Mouse (Mus musculus) erythroblast, adult 5-6 weeks (primary cell): ENCODE data around the gene Pdhx. TPM values are rescaled to one million over a fixed set of nuclear protein-coding genes. Genes with fewer than 3 reads are reported as not detected.
A peak's percentile ranks its signal among the peaks of the same experiment; 100 is the strongest.

Experiments
- ATAC-seq: replicated peaks from 2 replicates; pipeline ENCODE4 v1.8.0; 2016; ENCODE audit warnings: moderate number of reproducible peaks, mild to moderate bottlenecking, moderate TSS enrichment, inconsistent platforms; ENCODE audit not compliant: poor library complexity, low FRiP score, severe bottlenecking
- total RNA-seq, 2 experiments: library from RNA; stranded (forward) in 1 of 2; stranded (reverse) in 1 of 2; fragments of 150-400 nt in 1 of 2; fragments of 200-764, 138-1000 nt in 1 of 2; gene quantifications; 2 replicates each; pipeline versions ENCODE4 v1.2.3 to v1.2.4; 2015 to 2017; ENCODE audit warnings: low replicate concordance in 2 of 2

Pdhx gene
- total RNA-seq, 2 experiments from 2014 or later: 5.5 to 8.3 TPM

DNA sequence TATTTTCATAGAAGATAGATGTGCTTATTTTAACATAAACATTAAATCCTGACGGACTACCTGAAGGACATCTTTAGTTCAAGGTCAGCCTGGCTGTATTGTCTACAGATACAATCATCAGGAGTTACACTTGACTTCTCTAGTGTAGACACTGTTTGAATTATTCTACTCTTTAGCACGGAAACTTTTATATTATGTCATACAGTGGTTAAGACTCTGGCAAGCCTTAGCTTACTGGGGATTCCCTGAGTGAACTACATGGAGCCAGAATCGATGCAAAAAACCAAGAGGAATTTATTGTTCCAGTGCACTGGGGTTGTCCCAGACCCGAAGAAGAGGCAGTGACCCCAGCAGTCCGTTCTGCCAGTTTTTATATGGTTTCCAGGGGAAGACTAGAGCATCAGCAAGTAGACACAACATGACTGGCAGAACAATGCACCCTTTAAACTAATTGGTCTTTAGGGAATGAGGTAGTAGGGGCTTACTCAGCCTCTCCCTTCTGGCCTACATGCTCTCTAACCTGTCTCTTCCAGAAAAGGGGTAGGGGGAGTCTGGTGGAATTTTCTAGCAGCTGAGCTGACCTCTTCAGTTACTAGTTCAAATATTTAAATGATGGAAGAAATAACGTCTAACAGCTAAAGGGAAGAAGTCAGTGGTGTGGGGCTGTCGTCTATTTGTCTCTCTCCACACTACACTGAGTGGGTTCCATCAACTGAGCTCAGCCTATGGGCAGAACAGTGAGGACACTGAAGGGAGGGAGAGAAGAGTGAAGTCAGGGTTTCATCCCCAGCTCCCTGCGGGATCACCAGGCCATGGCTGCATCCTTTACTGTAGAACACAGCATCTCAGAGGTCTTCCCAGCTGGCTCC, 6.4 kb downstream of the Pdhx start:
- ATAC-seq: no peak

DNA sequence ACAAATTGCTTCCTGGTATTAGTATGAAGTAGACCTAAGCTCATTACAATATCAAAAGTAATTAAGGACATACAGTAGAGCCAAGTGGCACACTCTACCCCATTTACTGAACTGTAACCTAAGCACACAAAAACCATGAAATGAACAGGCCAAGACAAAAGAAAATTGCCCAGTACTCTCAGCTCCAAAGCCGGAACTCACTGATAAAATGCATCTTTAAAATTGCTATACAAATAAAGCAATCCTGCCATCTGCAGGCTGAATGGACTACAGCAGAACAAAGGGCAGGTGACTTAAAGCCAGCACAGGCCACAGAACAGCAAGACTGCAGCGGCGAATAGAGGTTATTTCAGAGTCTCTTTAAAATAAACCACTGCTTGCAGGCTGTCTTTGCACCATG, 10.4 kb downstream of the Pdhx start:
- ATAC-seq: no peak

DNA sequence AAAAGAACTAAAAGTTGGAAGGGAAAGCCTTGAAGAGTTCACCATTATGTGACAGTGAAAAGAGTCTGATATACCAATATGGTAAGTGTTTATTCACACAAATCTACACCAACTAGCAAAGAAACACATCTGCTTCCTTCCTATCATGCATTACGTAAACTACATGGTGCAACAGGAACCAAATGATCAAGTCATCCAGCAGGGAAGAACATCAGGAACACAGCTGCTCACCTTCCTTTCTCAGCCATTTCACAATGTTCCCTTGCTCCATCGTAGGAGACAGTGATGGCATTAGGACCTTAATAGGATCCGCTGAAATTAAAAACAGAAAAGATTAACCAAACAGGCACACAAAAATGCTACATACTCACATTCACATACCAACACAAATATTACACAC, 15.0 kb downstream of the Pdhx start:
- no peak for ATAC-seq

DNA sequence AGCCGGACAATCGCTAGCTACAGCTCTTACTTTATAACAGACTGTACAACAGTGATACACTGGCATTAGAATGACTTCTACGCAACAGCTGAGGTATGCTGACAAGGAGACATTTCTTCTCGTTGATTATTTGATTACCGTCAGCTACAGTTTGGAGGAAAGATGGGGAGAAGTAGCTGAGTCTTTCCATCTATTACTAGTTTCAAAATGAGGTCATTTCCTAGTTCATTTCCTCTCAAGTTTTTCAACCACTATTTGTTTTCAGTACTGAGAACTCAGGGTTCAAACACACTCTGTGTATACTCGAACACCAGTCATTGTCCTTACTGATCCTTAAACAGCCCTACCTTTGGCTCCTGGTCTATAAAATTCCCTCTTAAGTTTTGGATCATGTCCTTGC, 17.5 kb downstream of the Pdhx start:
- no peak for ATAC-seq

DNA sequence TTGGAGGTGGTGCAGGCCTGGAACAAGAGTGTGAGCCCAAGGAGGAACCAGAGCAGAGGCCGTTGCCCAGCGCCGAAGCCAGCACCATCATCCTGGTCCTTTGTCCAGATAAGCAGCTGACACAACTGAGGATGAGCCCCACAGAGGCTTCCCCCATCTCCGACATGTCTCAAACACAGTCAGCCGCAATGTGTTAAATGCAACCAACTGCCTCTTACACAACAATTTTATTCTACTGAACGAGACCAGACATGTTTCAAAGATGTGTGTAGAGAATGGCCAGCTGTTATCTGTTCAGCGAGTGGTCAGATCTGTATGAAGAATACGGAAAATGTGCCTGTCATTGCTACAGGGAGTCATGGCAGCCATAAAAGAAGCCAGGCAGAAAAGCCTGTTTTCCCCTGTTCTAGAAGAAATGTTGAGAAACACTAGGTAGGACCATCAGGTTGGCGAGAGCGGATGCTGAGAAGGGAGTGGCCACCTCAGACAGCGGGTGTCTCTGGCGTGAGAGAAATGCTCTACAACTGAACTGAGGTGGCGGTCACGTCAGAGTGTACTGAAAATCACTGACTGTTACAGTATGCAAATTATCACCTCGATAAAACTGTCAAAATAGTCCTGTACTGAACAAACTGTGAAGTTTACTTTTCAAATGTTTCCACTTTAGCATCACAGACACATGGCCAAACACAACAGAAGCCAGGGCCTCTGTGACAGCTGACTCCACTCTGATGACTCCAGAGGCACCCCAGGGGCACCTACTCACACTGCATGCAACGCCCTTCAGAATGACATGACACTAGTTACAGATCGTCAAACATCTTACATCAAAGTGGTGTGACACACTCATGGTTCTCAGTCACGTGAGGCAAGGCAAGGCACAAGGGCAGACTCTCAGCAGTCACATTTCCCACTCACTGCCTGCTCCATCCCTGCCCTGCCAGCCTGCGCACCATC, 21.1 kb downstream of the Pdhx start:
- ATAC-seq: no peak

DNA sequence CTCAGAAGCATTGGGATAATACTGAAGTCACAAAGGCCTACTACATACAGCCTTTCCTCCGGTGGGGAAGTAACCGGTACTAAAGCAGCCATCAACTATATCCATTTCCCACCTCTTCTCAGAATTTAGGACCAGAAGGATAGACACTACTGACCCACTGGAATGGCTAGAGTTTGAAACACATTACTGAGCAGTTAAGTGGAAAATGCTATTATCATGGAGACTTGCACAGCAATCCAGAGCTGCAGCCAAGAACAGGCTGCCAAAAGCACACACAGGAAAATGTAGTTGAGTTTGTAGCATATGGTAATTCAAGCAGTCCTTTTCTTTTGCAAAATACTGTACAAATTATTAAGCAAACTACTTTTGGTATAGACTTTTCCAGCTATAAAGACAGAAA, 28.0 kb downstream of the Pdhx start:
- no peak for ATAC-seq

DNA sequence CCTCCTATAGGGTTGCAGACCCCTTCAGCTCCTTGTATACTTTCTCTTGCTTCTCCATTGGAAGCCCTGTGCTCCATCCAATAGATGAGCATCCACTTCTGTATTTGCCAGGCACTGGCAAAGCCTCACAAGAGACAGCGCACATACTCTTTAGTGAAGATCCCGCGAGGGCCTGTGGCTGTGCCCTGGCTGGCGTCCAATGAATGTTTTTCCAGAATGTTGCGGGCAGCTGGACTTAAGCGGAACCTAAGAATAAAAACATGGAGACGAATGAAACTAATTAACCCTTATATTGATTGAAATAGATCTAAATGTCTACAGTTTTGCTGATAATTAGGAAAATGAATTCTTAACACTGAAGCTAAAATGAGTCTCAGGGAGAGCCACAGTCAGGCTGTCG, 32.4 kb downstream of the Pdhx start:
- ATAC-seq: no peak

DNA sequence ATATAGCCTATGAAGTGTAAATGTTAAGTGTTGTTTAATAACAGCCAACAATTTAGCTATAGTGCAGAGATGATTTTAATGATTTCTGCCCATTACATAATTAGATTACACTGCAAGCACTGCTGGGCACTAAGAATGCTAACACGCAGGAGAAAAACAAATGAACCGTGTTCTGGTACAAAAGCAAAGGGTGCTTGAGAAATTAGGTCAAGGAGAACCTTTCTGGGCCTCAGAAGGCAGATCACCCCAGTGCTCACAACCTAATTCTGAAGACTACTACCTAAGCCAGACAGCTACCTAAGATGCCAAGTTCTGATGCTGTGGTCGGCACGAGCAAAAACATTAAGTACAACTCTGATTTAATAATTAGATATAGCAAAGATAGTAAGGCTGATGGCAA, 35.5 kb downstream of the Pdhx start:
- ATAC-seq: no peak

DNA sequence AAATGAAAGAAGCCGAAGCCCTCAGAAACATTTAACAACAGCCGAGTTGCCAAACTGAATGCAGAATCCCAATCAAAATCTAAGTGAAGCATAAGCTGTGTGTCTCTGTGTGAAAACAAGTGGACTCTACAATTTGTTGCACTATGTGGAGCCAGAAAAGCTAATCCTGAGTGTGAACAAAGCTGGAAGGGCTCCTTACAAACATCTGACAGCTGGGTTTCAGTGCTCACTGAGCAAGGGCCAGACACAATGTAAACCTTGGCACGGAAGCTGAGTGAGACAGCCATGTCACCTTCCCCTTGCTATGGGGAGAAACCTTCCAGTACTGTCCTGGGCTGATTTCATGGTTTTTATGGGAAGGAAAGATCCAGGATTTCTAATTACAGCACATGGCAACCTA, 50.6 kb downstream of the Pdhx start:
- ATAC-seq: no peak

DNA sequence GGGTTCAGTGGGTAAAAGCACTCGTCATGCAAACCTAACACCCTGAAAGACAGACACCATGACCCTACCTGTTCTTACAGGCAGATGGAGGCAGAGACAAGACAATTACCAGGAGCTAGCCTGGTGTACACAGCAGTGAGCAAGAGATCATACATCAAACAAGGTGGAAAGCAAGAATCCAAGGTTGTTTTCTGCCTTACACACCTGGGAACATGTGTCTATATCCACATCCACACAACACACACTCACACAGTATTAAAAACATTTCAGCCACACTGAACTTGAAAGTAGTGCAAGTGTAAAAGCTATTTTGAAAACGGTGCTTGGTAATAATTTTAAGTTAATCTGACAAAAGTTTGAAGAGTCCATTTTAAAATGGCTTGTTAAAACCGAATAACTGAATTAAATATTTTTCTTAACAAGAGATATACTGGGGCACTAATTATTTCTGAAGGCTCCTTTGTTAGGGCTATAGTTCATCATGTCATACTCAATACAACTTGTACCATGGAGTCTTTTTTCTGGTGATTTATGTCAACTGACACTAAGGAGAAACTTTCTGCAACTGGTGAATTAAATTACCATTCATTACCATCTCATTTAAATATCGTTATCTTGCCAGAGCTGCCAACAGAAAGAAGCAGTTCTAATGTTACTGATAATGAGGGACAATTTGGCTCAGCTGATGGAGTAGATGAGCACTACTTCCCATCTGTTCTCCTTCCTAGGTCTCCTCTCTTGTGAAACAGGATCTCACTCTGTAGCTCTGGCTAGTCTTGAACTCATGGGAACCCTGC, 52.9 kb downstream of the Pdhx start:
- ATAC-seq: no peak

DNA sequence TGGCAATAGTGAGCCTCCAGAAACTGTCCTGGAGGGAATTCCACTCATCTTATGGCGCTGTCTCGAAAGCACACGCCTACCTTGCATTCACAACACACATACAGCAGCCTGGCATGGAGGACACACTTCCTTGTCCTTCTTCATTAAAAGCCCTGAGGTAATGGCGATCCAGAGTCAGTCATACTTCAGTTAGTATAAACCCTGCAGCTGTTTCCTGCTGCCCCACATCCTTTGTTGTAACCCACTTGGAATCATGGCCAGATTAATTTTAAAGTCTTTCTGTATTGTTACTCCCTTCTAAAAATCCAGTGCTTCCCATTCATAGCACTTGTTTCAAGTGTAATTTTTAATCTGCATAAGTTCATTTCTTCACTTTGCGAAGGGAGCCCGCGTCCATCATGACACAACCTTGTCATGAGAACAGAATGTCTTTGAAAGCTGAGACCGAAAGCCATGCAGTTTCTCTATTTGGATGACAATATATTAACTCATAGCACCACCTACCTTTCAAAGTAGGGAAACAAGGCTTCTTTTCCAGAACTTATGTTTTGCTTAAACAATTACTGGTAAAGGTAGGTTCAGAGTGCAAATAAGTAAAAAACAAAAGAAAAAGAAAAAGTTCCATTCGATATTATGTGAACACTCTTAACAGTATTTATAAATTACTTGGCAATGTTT, 54.4 kb downstream of the Pdhx start:
- no peak for ATAC-seq

DNA sequence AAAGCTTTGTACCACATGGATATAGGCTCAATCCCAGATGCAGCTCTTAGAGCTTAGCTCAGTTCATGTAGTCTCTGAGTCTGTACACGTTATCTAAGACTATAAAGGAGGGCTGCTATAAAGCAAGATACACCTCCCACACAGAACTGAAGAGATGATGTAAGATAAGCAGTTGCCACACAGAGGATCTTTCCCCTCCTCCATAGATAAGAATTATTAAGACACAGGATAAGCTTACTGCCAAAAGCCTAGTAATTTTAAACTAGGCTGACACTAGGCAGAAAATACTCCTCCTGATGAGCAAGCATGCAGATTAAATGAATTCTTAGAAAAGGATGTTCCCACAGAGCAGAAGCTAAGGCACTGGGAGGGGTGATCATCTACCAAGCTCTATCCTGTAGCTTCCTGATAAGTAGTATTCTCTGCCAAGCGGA, 55.9 kb downstream of the Pdhx start:
- ATAC-seq: 0 out of 2 replicates have a peak, but pooled peaks have one; percentile 25

DNA sequence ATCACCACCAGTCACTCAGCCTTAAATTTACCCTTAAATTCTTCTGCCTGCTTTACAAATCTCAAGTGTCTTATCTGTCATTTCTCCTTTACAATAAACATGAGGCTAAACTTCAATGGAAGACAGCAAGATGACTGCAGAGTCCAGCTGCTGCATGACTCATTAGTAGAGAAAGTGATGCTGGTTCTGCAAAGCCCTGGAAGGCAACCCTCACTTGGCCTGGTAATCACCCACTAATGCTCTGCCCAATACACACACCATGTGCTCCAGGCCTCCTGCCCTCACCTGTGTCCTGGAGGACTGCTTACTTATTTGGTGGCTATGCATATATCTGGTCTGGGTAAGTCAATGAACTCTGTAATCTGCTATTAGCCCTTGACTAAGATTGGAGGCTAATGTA, 57.2 kb downstream of the Pdhx start:
- no peak for ATAC-seq

DNA sequence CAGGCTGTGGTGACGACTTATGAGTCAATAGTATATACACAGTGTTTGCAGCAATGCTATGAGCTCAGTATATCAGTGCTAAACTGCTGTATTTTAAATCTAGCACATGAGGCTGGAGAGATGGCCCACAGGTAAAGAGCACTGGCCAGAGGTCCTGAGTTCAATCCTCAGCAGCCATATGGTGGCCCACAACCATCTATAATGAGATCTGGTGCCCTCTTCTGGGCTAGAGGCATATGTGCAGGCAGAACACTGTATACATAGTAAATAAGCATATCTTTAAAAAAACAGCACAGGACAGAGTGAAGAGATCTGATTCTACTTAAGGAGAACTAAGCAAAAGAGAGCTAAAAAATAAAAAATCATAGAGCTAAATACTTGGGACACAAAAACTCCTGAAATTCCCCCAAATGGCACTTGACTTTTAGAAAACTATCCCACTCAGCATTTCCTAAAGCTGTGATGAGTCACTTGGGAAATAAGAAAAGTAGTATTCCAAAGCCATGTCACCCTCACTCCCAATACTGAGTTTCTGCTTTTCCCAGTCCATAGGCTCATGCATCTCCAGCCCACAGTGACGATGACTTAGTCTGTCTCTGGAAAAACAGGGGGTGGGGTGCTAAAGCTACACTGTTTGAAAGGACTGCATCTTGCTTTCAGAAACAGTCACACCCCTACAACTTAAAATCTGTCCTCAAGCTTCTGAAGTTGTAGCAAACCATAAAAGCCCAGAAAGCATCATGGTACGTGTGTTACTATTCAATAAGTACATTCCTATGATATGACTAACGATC, 60.3 kb downstream of the Pdhx start:
- ATAC-seq: no peak

DNA sequence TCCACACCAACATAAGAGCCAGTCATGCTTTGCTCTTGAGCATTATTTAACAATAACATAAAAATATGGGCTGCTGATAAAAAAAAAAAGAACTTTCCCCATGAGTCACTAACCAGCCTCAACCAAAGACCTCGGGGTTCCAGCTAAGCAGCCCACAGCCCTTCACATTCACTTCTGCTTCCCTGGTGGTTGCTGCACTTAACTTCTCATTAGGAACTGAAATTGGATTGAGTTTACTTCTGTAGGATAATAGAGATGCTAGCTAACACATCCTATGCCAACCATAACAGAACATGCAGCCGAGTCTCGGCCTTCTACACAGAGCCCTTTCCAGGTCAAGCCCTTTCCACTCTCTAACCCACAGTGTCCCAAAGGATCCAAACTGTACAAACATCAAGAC, 65.1 kb downstream of the Pdhx start:
- ATAC-seq: no peak

DNA sequence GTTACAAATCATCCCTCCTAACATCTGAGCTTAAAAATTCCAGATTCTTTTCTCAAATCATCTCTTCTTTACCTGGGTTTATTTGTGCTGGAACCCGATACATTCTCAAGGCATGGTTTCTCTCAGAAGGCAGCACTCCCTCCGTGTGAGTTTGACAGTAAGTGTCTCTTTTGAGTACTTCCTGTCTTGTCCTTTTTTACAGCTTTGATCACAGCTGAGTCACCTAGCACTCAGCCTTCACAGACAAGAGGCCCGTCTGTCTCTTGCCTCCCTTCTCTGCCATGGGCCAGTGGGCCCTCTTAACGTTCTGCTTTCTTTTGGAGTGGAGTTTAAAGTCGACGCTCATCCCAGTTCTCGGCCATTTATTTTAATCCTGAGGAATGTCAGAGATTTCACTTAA, 68.7 kb downstream of the Pdhx start:
- ATAC-seq: no peak

DNA sequence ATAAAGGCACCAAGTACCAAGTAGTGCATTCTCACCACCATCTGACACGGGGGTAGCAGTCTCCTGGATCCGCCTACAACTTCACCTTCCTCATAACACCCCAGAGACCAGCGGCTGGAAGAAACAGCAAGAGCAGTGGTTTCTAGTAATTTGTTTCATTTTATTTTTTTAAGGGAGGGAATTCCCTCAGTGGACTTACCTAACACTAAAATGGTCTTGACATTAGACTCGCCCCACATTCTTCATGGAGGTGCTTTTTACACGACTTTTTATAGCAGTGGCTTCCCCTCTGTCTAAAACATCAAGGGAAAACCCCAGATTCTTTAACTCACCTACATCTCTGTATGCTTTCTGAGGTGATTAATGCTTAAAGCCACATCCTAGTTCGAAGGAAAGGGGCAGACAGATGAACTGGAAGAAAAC, 74.1 kb downstream of the Pdhx start:
- no peak for ATAC-seq

DNA sequence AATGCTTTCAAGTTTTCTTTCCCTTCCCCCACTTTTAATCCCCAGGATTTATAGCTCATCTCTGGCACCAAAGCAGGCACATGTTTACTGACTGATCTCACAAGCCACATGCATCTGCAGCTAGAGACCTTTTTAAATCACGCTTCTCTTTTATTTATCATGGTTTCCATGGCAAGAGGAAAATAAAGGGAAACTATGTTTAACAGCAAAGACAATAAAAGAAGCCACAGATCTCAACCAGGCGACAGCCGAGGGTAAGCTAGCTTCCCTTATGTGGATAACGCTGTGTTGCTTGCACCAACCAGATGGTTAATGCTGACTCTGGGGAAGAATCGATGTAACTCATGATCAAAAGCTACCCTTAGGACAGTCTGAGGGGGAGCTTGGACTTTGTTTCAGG, 75.0 kb downstream of the Pdhx start:
- no peak for ATAC-seq

DNA sequence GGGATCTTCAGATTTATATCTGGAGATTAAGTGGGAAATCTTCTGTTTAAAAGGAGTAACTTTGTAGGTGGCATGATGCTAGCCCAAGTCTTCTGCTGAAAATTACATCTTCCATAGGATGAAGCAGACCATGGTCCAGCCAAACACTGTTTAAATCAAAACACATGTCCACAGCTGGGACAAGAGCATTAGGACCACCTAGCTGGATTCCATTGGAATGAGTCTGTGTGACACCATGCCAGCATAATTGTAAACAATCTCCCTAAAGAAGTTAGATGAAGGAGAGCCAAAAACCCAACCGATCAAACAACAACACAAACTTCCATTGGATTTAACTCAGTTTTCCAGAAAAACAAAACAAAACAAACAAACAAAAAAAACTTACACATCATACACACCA, 75.4 kb downstream of the Pdhx start:
- no peak for ATAC-seq
